Mouse (Mus musculus) megakaryocyte progenitor cell, adult 5-6 weeks (primary cell): ENCODE data around the gene Ace3. TPM values are rescaled to one million over a fixed set of nuclear protein-coding genes. Genes with fewer than 3 reads are reported as not detected.

Experiments
- ATAC-seq: replicated peaks from 2 replicates; pipeline ENCODE4 v1.8.0; 2016; ENCODE audit warnings: mild to moderate bottlenecking, moderate TSS enrichment, inconsistent platforms; ENCODE audit not compliant: poor library complexity
- total RNA-seq, 2 experiments: library from RNA; stranded (forward) in 1 of 2; stranded (reverse) in 1 of 2; fragments of 157-497, 149-512 nt in 1 of 2; fragments of 200-1000 nt in 1 of 2; gene quantifications; 2 replicates each; pipeline versions ENCODE4 v1.2.3 to v1.2.4; 2015 to 2017

The Ace3 gene
- total RNA-seq, 2 experiments from 2014 or later = not detected

- ATAC-seq = peak; percentile 91
Observed at GRCm38 (mm10) chr11:106036548-106037417, 42.3 kb downstream of the Ace3 start, which contains the start of gene Dcaf7. TSS of gene Dcaf7 (plus strand) at chr11:106036872.

- peak; percentile 45 for ATAC-seq
Observed at GRCm38 (mm10) chr11:106037418-106037751, 42.9 kb downstream of the Ace3 start.

GRCm38 (mm10) chr11:106044349-106044748 is 49.9 kb downstream of the Ace3 start:
- no peak for ATAC-seq

- ATAC-seq = no peak
Observed at GRCm38 (mm10) chr11:106045256-106045655, 50.8 kb downstream of the Ace3 start.

- ATAC-seq = no peak
Observed at GRCm38 (mm10) chr11:106045780-106046179, 51.3 kb downstream of the Ace3 start.

GRCm38 (mm10) chr11:106046584-106046983 is 52.1 kb downstream of the Ace3 start:
- ATAC-seq = no peak

GRCm38 (mm10) chr11:106053921-106054320 is 59.4 kb downstream of the Ace3 start:
- ATAC-seq = no peak

GRCm38 (mm10) chr11:106054600-106054999 is 60.1 kb downstream of the Ace3 start:
- ATAC-seq = no peak

Other genes with a start within 250 kb of the Ace3 start
- 0.52 and 0.90 TPM in 2 replicates for gene Cyb561, start 41.3 kb upstream of the Ace3 start, total RNA-seq (2015)
- gene Cyb561, start 41.3 kb upstream of the Ace3 start, total RNA-seq (2017) = 0.68 and 0.96 TPM in 2 replicates
- 0.15 and 0.59 TPM in 2 replicates for gene Ace, start 26.7 kb upstream of the Ace3 start, total RNA-seq (2015)
- 0.04 and 0.10 TPM in 2 replicates for gene Ace, start 26.7 kb upstream of the Ace3 start, total RNA-seq (2017)
- 0.15 and 0.20 TPM in 2 replicates for gene Kcnh6, start 13.4 kb downstream of the Ace3 start, total RNA-seq (2015)
- not detected in 2 replicates for gene Kcnh6, start 13.4 kb downstream of the Ace3 start, total RNA-seq (2017)
- gene Dcaf7, start 42.2 kb downstream of the Ace3 start, total RNA-seq (2015) = 46.2 and 48.8 TPM in 2 replicates
- gene Dcaf7, start 42.2 kb downstream of the Ace3 start, total RNA-seq (2017) = 45.5 and 48.9 TPM in 2 replicates
- gene Taco1, start 71.4 kb downstream of the Ace3 start, total RNA-seq (2015) = 5.6 and 6.3 TPM in 2 replicates
- 11.0 and 17.9 TPM in 2 replicates for gene Taco1, start 71.4 kb downstream of the Ace3 start, total RNA-seq (2017)
- 16.5 and 19.1 TPM in 2 replicates for gene Map3k3, start 89.9 kb downstream of the Ace3 start, total RNA-seq (2015)
- gene Map3k3, start 89.9 kb downstream of the Ace3 start, total RNA-seq (2017) = 23.8 and 31.4 TPM in 2 replicates
- gene Gm10840, start 166.2 kb downstream of the Ace3 start, total RNA-seq (2015) = 2.6 and 4.4 TPM in 2 replicates
- not detected in 2 replicates for gene Gm10840, start 166.2 kb downstream of the Ace3 start, total RNA-seq (2017)
- gene Limd2, start 166.2 kb downstream of the Ace3 start, total RNA-seq (2015) = 169 and 172 TPM in 2 replicates
- 37.4 and 40.8 TPM in 2 replicates for gene Limd2, start 166.2 kb downstream of the Ace3 start, total RNA-seq (2017)
- gene Strada, start 207.5 kb downstream of the Ace3 start, total RNA-seq (2015) = 27.0 and 31.6 TPM in 2 replicates
- gene Strada, start 207.5 kb downstream of the Ace3 start, total RNA-seq (2017) = 20.1 and 21.7 TPM in 2 replicates
- 41.7 and 51.3 TPM in 2 replicates for gene Ccdc47, start 221.7 kb downstream of the Ace3 start, total RNA-seq (2015)
- 138 and 195 TPM in 2 replicates for gene Ccdc47, start 221.7 kb downstream of the Ace3 start, total RNA-seq (2017)
- gene Ddx42, start 222.3 kb downstream of the Ace3 start, total RNA-seq (2015) = 39.8 and 47.9 TPM in 2 replicates
- 68.8 and 101 TPM in 2 replicates for gene Ddx42, start 222.3 kb downstream of the Ace3 start, total RNA-seq (2017)